Mouse (Mus musculus): ENCODE data around the gene Lmo2. TPM values are rescaled to one million over a fixed set of nuclear protein-coding genes. Genes with fewer than 3 reads are reported as not detected.

Gene Lmo2
- total and polyA plus RNA-seq, 3 experiments: 43.3 to 108 (median 63.6) TPM

DNA sequence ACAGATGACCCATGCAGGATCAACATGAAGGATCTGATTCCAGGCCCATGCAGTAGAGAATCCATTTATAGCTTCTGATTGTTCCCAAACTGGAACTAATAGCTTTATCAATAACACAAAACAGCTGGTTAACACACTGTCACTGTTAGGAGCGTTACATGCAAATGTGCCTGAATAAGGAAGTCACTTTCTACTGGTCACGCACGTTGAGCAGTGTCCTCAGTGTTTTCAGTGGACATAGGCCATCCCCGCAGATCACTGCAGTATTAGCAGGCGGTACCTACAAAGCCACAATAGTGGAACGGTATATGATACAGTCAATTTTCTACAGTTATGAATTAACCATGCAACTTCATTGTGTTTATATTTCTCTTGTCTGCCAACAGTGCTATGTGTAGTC is 38.3 kb upstream of the Lmo2 start:
- Histone ChIP-seq H3K27me3 (replicated peaks) (no peaks in the 10 kb centered on the region), H3K4me3 (replicated peaks in 1 of 3; ENCODE audit: low read depth in 2 of 3, low read length in 2 of 3, poor library complexity in 1 of 3) (no peak overlapping the region), H3K4me1 (ENCODE audit: control insufficient read depth in 1 of 2, insufficient read depth in 2 of 2) (peaks cover 20 to 49% of the 10 kb centered on the region in 2 experiments), H3K9ac (ENCODE audit: insufficient read depth, low read depth) (no peak overlapping the region), H3K79me2 (replicated peaks; ENCODE audit: control insufficient read depth, extremely low read depth, insufficient read depth, poor library complexity, severe bottlenecking) (no peaks in the 10 kb centered on the region), H3K36me3 (replicated peaks in 1 of 2; ENCODE audit: control insufficient read depth in 1 of 2, insufficient read depth in 1 of 2, low read length in 1 of 2) (no peaks in the 10 kb centered on the region), H3K9me3 (replicated peaks; ENCODE audit: low read length) (no peaks in the 10 kb centered on the region), H3K4me2 (ENCODE audit: insufficient read depth, low read depth, poor library complexity, severe bottlenecking) (0 out of 2 replicates have a peak overlapping the region, but pooled peaks have one; percentile 26), H3K27ac (ENCODE audit: insufficient read depth, low read depth) (no peak overlapping the region)
- in situ Hi-C loops (cut with MboI; ENCODE audit: low pct_ligation_motif_present, low pct_unique_long_range_greater_than_20kb, low sequenced_read_pairs): no loop called here
- TF ChIP-seq CTCF (conservative IDR thresholded peaks at IDR 0.05 in 1 of 2, IDR thresholded peaks at IDR 0.05 in 1 of 2; ENCODE audit: low read depth in 2 of 2, low read length in 2 of 2) (no peak), GABPA (IDR thresholded peaks at IDR 0.05; ENCODE audit: insufficient replicate concordance, low read depth, low read length) (no peak), MAX (IDR thresholded peaks at IDR 0.05; ENCODE audit: low read length) (peak; percentile 54; the same call in 1 of the 2 replicates), ZC3H11A (IDR thresholded peaks at IDR 0.05; ENCODE audit: low read depth, low read length) (no peak), PAX5 (IDR thresholded peaks at IDR 0.05; ENCODE audit: low read length) (no peak), SMC3 (IDR thresholded peaks at IDR 0.05; ENCODE audit: low read depth, low read length) (no peak), MYC (IDR thresholded peaks at IDR 0.05; ENCODE audit: low read depth, low read length) (no peak; the same call in 1 of the 2 replicates), ZNF384 (IDR thresholded peaks at IDR 0.05; ENCODE audit: low read depth, low read length) (no peak), NELFE (IDR thresholded peaks at IDR 0.05; ENCODE audit: low read depth, low read length) (no peak), POLR2AphosphoS2 (IDR thresholded peaks at IDR 0.05; ENCODE audit: low read depth, low read length) (no peak), TCF12 (IDR thresholded peaks at IDR 0.05; ENCODE audit: low read depth, low read length) (peak; percentile 62; the same call in 1 of the 2 replicates), USF2 (conservative IDR thresholded peaks at IDR 0.05; ENCODE audit: low read depth, low read length) (no peak), UBTF (IDR thresholded peaks at IDR 0.05; ENCODE audit: low read depth, low read length) (no peak), NRF1 (IDR thresholded peaks at IDR 0.05; ENCODE audit: low read depth, low read length) (no peak), BHLHE40 (IDR thresholded peaks at IDR 0.05; ENCODE audit: low read depth, low read length) (peak; percentile 72; the same call in 1 of the 2 replicates), MEF2A (IDR thresholded peaks at IDR 0.05; ENCODE audit: borderline replicate concordance, low read depth, low read length) (peak; percentile 52; the same call in 1 of the 2 replicates), RAD21 (IDR thresholded peaks at IDR 0.05; ENCODE audit: low read depth, low read length) (no peak), CHD1 (IDR thresholded peaks at IDR 0.05; ENCODE audit: low read depth, low read length) (no peak), SIN3A (IDR thresholded peaks at IDR 0.05; ENCODE audit: low read length) (no peak), JUN (IDR thresholded peaks at IDR 0.05; ENCODE audit: insufficient read depth, low read depth, low read length) (no peak), KAT2A (IDR thresholded peaks at IDR 0.05; ENCODE audit: insufficient replicate concordance, low read length) (no peak), MAFK (IDR thresholded peaks at IDR 0.05; ENCODE audit: insufficient replicate concordance, low read length) (no peak), ZMIZ1 (IDR thresholded peaks at IDR 0.05; ENCODE audit: low read depth, low read length) (no peak), RCOR1 (conservative IDR thresholded peaks at IDR 0.05; ENCODE audit: low read depth, low read length) (no peak), USF1 (IDR thresholded peaks at IDR 0.05; ENCODE audit: low read depth, low read length) (no peak), ELF1 (IDR thresholded peaks at IDR 0.05; ENCODE audit: low read depth, low read length) (peak; percentile 70), CHD2 (IDR thresholded peaks at IDR 0.05; ENCODE audit: low read length) (no peak), IRF4 (IDR thresholded peaks at IDR 0.05; ENCODE audit: low read depth, low read length) (peak; percentile 54), TBP (conservative IDR thresholded peaks at IDR 0.05; ENCODE audit: low read depth, low read length) (0 out of 2 replicates have a peak, but pooled peaks have one; percentile 16), ETS1 (conservative IDR thresholded peaks at IDR 0.05; ENCODE audit: low read depth, low read length) (peak; percentile 58), ZKSCAN1 (IDR thresholded peaks at IDR 0.05; ENCODE audit: borderline replicate concordance, low read depth, low read length) (no peak), HCFC1 (IDR thresholded peaks at IDR 0.05; ENCODE audit: low read depth, low read length) (no peak), MXI1 (IDR thresholded peaks at IDR 0.05; ENCODE audit: low read depth, low read length) (no peak), MAZ (IDR thresholded peaks at IDR 0.05; ENCODE audit: low read depth, low read length) (no peak), JUND (conservative IDR thresholded peaks at IDR 0.05; ENCODE audit: low read depth, low read length) (0 out of 2 replicates have a peak, but pooled peaks have one; percentile 29), EP300 (IDR thresholded peaks at IDR 0.05; ENCODE audit: low read length) (peak; percentile 62), E2F4 (IDR thresholded peaks at IDR 0.05; ENCODE audit: insufficient replicate concordance, low read depth, low read length) (no peak), POLR2A (IDR thresholded peaks at IDR 0.05; ENCODE audit: low read depth, low read length) (no peak)
- dilution Hi-C loops (cut with MboI; ENCODE audit: extremely low pct_ligation_motif_present, extremely low pct_unique_long_range_greater_than_20kb, low sequenced_read_pairs): no loop called here
- no peak for DNase-seq (ENCODE audit: extremely low read depth)
